Comparison of ENCODE assay signal across 21 mouse cellular contexts in the genomic region with DNA sequence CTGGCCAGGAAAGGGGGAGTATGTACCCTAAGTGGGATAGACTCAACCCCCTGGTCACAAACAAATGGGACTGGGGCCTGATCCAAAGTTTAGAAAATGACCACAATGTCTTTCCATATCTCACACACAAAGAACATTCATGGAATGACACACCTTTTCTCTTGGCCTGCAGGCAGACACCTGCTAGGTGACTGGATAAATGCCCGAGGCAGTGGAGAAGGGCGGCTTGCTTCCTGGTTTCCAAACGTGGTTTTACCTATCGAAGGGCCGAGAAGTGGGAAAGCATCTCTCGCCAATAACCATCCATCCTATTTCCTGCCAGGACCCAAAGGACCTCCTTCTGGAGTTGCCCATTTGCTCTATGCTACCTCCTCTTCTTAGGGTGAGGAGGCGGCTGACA. TPM values are rescaled to one million over a fixed set of nuclear protein-coding genes. Genes with fewer than 3 reads are reported as not detected.
DNase-seq lines count a peak whose midpoint lies in the region; ATAC-seq and TF ChIP-seq lines count a peak whose summit lies in the region.
"Had no signal": no experiment of that assay in that cellular context is flagged by ENCODE, and none has a peak within 500 bp of the region (broad histone marks: within the 10 kb centered on the region; RNA-seq: fewer than 3 reads in every experiment).

No protein-coding gene starts in this region.

- 82% methylated on average over 7 of the region's 7 CpGs for WGBS in kidney, embryonic 15.5 days
- WGBS in intestine, postnatal 0 days, result 46% methylated on average over 7 of the region's 7 CpGs
- WGBS in lung, postnatal 0 days, result 73% methylated on average over 7 of the region's 7 CpGs

- peaks cover 15% of the 10 kb centered on the region for H3K4me1 ChIP-seq in kidney, embryonic 15.5 days
- 0 out of 2 replicates have a peak, but pooled peaks cover 3% of the 10 kb centered on the region for H3K4me1 ChIP-seq in intestine, postnatal 0 days (replicated peaks; ENCODE audit: control insufficient read depth, insufficient read depth, low read length)
- peaks cover 5% of the 10 kb centered on the region; the same call in 1 of the 2 replicates for H3K4me1 ChIP-seq in lung, postnatal 0 days (ENCODE audit: insufficient read depth, low read depth, low read length)

- H3K27ac ChIP-seq in kidney, embryonic 15.5 days, result 0 out of 2 replicates have a peak overlapping the region, but pooled peaks have one; percentile 60
- peak overlapping the region; percentile 75; the same call in 1 of the 2 replicates for H3K27ac ChIP-seq in intestine, postnatal 0 days (ENCODE audit: low read depth, low read length)
- no peak overlapping the region for H3K27ac ChIP-seq in lung, postnatal 0 days (ENCODE audit: low read length)
- H3K27ac ChIP-seq: embryonic facial prominence, embryonic 12.5 days; embryonic facial prominence, embryonic 15.5 days; gastrocnemius, adult 2 months; hindbrain, embryonic 12.5 days; hindbrain, embryonic 15.5 days had no signal

- no peak overlapping the region for H3K4me3 ChIP-seq in kidney, embryonic 15.5 days (replicated peaks)
- H3K4me3 ChIP-seq in intestine, postnatal 0 days (ENCODE audit: low read depth, low read length), result no peak overlapping the region
- H3K4me3 ChIP-seq in lung, postnatal 0 days (ENCODE audit: low read depth, low read length), result no peak overlapping the region
- H3K4me3 ChIP-seq: embryonic facial prominence, embryonic 12.5 days; embryonic facial prominence, embryonic 15.5 days; gastrocnemius, adult 2 months; hindbrain, embryonic 12.5 days; hindbrain, embryonic 15.5 days had no signal

- H3K36me3 ChIP-seq in kidney, embryonic 15.5 days, result no peaks in the 10 kb centered on the region; the same call in 1 of the 2 replicates
- H3K36me3 ChIP-seq in intestine, postnatal 0 days (ENCODE audit: control insufficient read depth, insufficient read depth), result peaks cover 19% of the 10 kb centered on the region
- no peaks in the 10 kb centered on the region for H3K36me3 ChIP-seq in lung, postnatal 0 days (ENCODE audit: insufficient read depth, low read length)
- H3K36me3 ChIP-seq: embryonic facial prominence, embryonic 12.5 days; embryonic facial prominence, embryonic 15.5 days; hindbrain, embryonic 12.5 days; hindbrain, embryonic 15.5 days had no signal

- peaks cover 23% of the 10 kb centered on the region for H3K27me3 ChIP-seq in kidney, embryonic 15.5 days
- H3K27me3 ChIP-seq in intestine, postnatal 0 days (replicated peaks; ENCODE audit: control insufficient read depth, insufficient read depth, low read length), result peaks cover 6% of the 10 kb centered on the region
- H3K27me3 ChIP-seq in lung, postnatal 0 days (replicated peaks; ENCODE audit: insufficient read depth, low read length), result peaks cover 13% of the 10 kb centered on the region; the same call in 1 of the 2 replicates

- ATAC-seq in cerebellum, adult (ENCODE audit: insufficient number of reproducible peaks, low FRiP score, low TSS enrichment), result no peak
- ATAC-seq in kidney, embryonic 15.5 days (replicated peaks; ENCODE audit: low FRiP score), result no peak
- no peak for ATAC-seq in intestine, postnatal 0 days
- ATAC-seq in lung, postnatal 0 days, result no peak
- ATAC-seq: forebrain, embryonic 14.5 days; forebrain, postnatal 0 days had no signal

- H3K9ac ChIP-seq in kidney, embryonic 15.5 days, result no peak overlapping the region
- no peak overlapping the region for H3K9ac ChIP-seq in intestine, postnatal 0 days (ENCODE audit: low read depth, low read length)
- no peak overlapping the region for H3K9ac ChIP-seq in lung, postnatal 0 days (replicated peaks; ENCODE audit: low read depth)
- H3K9ac ChIP-seq: embryonic facial prominence, embryonic 12.5 days; embryonic facial prominence, embryonic 15.5 days; forebrain, postnatal 0 days; hindbrain, embryonic 12.5 days; hindbrain, embryonic 15.5 days had no signal

- no peaks in the 10 kb centered on the region for H3K9me3 ChIP-seq in kidney, embryonic 15.5 days (replicated peaks)
- no peaks in the 10 kb centered on the region for H3K9me3 ChIP-seq in intestine, postnatal 0 days (ENCODE audit: control insufficient read depth)
- H3K9me3 ChIP-seq in lung, postnatal 0 days (ENCODE audit: low read length), result no peaks in the 10 kb centered on the region
- H3K9me3 ChIP-seq: embryonic facial prominence, embryonic 12.5 days; embryonic facial prominence, embryonic 15.5 days; hindbrain, embryonic 12.5 days; hindbrain, embryonic 15.5 days had no signal

- H3K4me2 ChIP-seq in kidney, embryonic 15.5 days, result no peak overlapping the region
- no peak overlapping the region for H3K4me2 ChIP-seq in intestine, postnatal 0 days (replicated peaks; ENCODE audit: low read depth)
- H3K4me2 ChIP-seq in lung, postnatal 0 days (replicated peaks; ENCODE audit: low read depth, low read length), result no peak overlapping the region
- H3K4me2 ChIP-seq: embryonic facial prominence, embryonic 12.5 days; embryonic facial prominence, embryonic 15.5 days; heart, embryonic 11.5 days; hindbrain, embryonic 12.5 days; hindbrain, embryonic 15.5 days had no signal

- DNase-seq in cerebellum, postnatal 10 days, result peak; percentile 65 to 74
- no peak for DNase-seq in kidney, postnatal 36 days
- peak; percentile 28 for DNase-seq in ZHBTc4 (ENCODE audit: low read depth, low spot score)
- DNase-seq in lung, postnatal 0 days (ENCODE audit: low spot score), result no peak
- no peak for DNase-seq in right cerebral cortex, postnatal 25 days
- DNase-seq: cerebellum, adult 11-12 months; cerebellum, adult 8-10 months; cerebellum, postnatal 36 days; forebrain, postnatal 0 days; gastrocnemius, adult 2 months; gastrocnemius, postnatal 14 days; heart, adult 11 months had no signal

- TF ChIP-seq EP300 in lung, postnatal 0 days (IDR thresholded peaks at IDR 0.05), result no peak

- TF ChIP-seq CTCF in intestine, postnatal 0 days (IDR thresholded peaks at IDR 0.05; ENCODE audit: low read depth), result no peak
- TF ChIP-seq CTCF in lung, postnatal 0 days (IDR thresholded peaks at IDR 0.05), result no peak

RNA-seq across cellular contexts. Expression of a gene that starts 9.9 kb away (rescaled TPM):
- polyA plus RNA-seq in kidney, embryonic 15.5 days (2015; fragmentation: Nextera tagmentation; extraction: Ambion mirVana), result 7.4 and 9.0 TPM in 2 replicates
- 11.6 and 13.7 TPM in 2 replicates for polyA plus RNA-seq in intestine, postnatal 0 days (2015; fragmentation: Nextera tagmentation; extraction: Ambion mirVana)
- 5.0 and 5.5 TPM in 2 replicates for polyA plus RNA-seq in lung, postnatal 0 days (2015; fragmentation: Nextera tagmentation; extraction: Ambion mirVana)

RNA-seq across cellular contexts. Expression of a gene that starts 24.2 kb away (rescaled TPM):
- 0.55 TPM in 1 of 2 replicates, not detected in the other for polyA plus RNA-seq in kidney, embryonic 15.5 days (2015; fragmentation: Nextera tagmentation; extraction: Ambion mirVana)
- polyA plus RNA-seq in intestine, postnatal 0 days (2015; fragmentation: Nextera tagmentation; extraction: Ambion mirVana), result 0.52 and 2.0 TPM in 2 replicates
- polyA plus RNA-seq in lung, postnatal 0 days (2015; fragmentation: Nextera tagmentation; extraction: Ambion mirVana), result 37.3 and 41.4 TPM in 2 replicates
- polyA plus RNA-seq: heart, embryonic 11.5 days had no signal

RNA-seq across cellular contexts. Expression of a gene that starts 28.0 kb away (rescaled TPM):
- polyA plus RNA-seq in kidney, embryonic 15.5 days (2015; fragmentation: Nextera tagmentation; extraction: Ambion mirVana), result 56.0 and 56.8 TPM in 2 replicates
- polyA plus RNA-seq in intestine, postnatal 0 days (2015; fragmentation: Nextera tagmentation; extraction: Ambion mirVana), result 34.9 and 35.7 TPM in 2 replicates
- 23.7 and 28.5 TPM in 2 replicates for polyA plus RNA-seq in lung, postnatal 0 days (2015; fragmentation: Nextera tagmentation; extraction: Ambion mirVana)

RNA-seq across cellular contexts. Expression of a gene that starts 28.3 kb away (rescaled TPM):
- polyA plus RNA-seq in kidney, embryonic 15.5 days (2015; fragmentation: Nextera tagmentation; extraction: Ambion mirVana), result 7.9 and 8.7 TPM in 2 replicates
- polyA plus RNA-seq in intestine, postnatal 0 days (2015; fragmentation: Nextera tagmentation; extraction: Ambion mirVana), result 1.3 and 1.4 TPM in 2 replicates
- polyA plus RNA-seq in lung, postnatal 0 days (2015; fragmentation: Nextera tagmentation; extraction: Ambion mirVana), result 1.1 and 1.3 TPM in 2 replicates

Comparison
In these comparisons a context has a peak if more than half of its experiments do, and no peak if none do; other contexts are left out.
1. DNase-seq: peak in cerebellum, postnatal 10 days (2 of 2) and ZHBTc4 (single experiment); none in kidney, postnatal 36 days (0 of 2), lung, postnatal 0 days (single experiment) and right cerebral cortex, postnatal 25 days (single experiment).
2. RNA of a gene that starts 24.2 kb away (polyA plus RNA-seq): 37.3 to 41.4 TPM in lung, postnatal 0 days; 0.52 to 2.0 TPM in intestine, postnatal 0 days and 0.55 TPM in kidney, embryonic 15.5 days; every median in the first group is over 10 times any median in the second.